Mouse (Mus musculus): ENCODE measurements at regions not wholly inside any gene's neighbourhood (a gene's known extent, or its start where the extent isn't known, plus 50 kb on each side); places are given as distances from the start of the nearest gene placed in this dataset.

DNA sequence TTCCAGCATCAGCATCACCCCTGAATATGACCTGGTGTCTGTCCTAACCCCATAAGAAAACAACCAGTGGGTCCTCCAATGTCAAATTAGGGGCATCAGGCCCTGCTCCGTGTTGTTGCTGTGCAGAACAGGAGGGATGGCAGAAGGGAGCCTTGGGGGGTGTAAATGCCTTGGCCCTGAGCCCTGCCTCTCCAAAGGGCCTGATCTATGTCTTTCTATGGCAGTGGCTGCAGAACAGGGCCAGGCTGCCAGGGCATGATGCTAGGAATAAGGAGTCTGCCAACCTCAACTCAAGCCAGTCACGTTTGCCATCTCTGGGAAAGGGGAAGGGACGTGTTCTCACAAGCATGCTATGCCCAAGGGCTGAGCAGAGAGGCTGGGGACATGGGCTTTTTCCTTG, 172.9 kb downstream of the Kcna5 start:
- TF ChIP-seq CTCF (IDR thresholded peaks at IDR 0.05; ENCODE audit: borderline replicate concordance, extremely low read depth, insufficient read depth, insufficient read length) (no peak), POLR2A (IDR thresholded peaks at IDR 0.05; ENCODE audit: borderline replicate concordance, extremely low read depth, insufficient read depth, insufficient read length, poor library complexity, severe bottlenecking) (no peak)
